Mouse (Mus musculus) CD4-positive, CD25-positive, alpha-beta regulatory T cell, adult 2 months (primary cell): ENCODE results near the gene Ube2c.
A peak's percentile ranks its signal among the peaks of the same experiment; 100 is the strongest.

Experiments
- DNase-seq: peaks from one replicate; pipeline ENCODE4 v3.0.0-alpha.2; 2012; ENCODE audit warnings: low read depth, low spot score

The Ube2c gene

GRCm38 (mm10) chr2:164761971-164762370 is 7.7 kb upstream of the Ube2c start:
- DNase-seq: no peak

- DNase-seq: no peak
Measured at GRCm38 (mm10) chr2:164762593-164762992, 7.1 kb upstream of the Ube2c start.

GRCm38 (mm10) chr2:164765841-164766240 is 3.9 kb upstream of the Ube2c start:
- DNase-seq: no peak

GRCm38 (mm10) chr2:164767812-164768540 is 1.7 kb upstream of the Ube2c start:
- no peak for DNase-seq

GRCm38 (mm10) chr2:164770279-164770678 is 581 bp downstream of the Ube2c start:
- peak; percentile 37 for DNase-seq

- no peak for DNase-seq
Measured at GRCm38 (mm10) chr2:164771123-164771522, 1.4 kb downstream of the Ube2c start.

- no peak for DNase-seq
Measured at GRCm38 (mm10) chr2:164773229-164773988, 3.7 kb downstream of the Ube2c start.

- no peak for DNase-seq
Measured at GRCm38 (mm10) chr2:164773989-164774364, 4.3 kb downstream of the Ube2c start.

- no peak for DNase-seq
Measured at GRCm38 (mm10) chr2:164776130-164776529, 6.4 kb downstream of the Ube2c start.

GRCm38 (mm10) chr2:164776801-164777200 is 7.1 kb downstream of the Ube2c start:
- no peak for DNase-seq

- DNase-seq: no peak
Measured at GRCm38 (mm10) chr2:164777246-164778014, 7.7 kb downstream of the Ube2c start.

GRCm38 (mm10) chr2:164778015-164778287 is 8.3 kb downstream of the Ube2c start:
- no peak for DNase-seq

GRCm38 (mm10) chr2:164778809-164779208 is 9.1 kb downstream of the Ube2c start:
- DNase-seq: no peak

GRCm38 (mm10) chr2:164779481-164780086 is 9.9 kb downstream of the Ube2c start, which contains the start of gene Tnnc2:
Gene Tnnc2 (minus strand): TSS chr2:164779967.
- DNase-seq: no peak

- no peak for DNase-seq
Measured at GRCm38 (mm10) chr2:164781876-164782275, 12.2 kb downstream of the Ube2c start.

- peak; percentile 50 for DNase-seq
Measured at GRCm38 (mm10) chr2:164783926-164784581, 14.4 kb downstream of the Ube2c start.

GRCm38 (mm10) chr2:164784869-164785420 is 15.2 kb downstream of the Ube2c start:
- DNase-seq: no peak

- peak; percentile 77 for DNase-seq
Measured at GRCm38 (mm10) chr2:164785481-164786387, 16.0 kb downstream of the Ube2c start, which contains the start of gene Snx21. Gene Snx21 (plus strand): TSS chr2:164785823.

GRCm38 (mm10) chr2:164786388-164786885 is 16.7 kb downstream of the Ube2c start:
- peak; percentile 29 for DNase-seq

- DNase-seq: no peak
Measured at GRCm38 (mm10) chr2:164787032-164787431, 17.3 kb downstream of the Ube2c start.
